Mouse (Mus musculus) thymus, postnatal 4 days (tissue): ENCODE results near the gene Pip4k2c.
A peak's percentile ranks its signal among the peaks of the same experiment; 100 is the strongest.

ENCODE experiments used
- DNase-seq: peaks from one replicate; pipeline ENCODE4 v3.0.0; 2021

Pip4k2c gene

DNA sequence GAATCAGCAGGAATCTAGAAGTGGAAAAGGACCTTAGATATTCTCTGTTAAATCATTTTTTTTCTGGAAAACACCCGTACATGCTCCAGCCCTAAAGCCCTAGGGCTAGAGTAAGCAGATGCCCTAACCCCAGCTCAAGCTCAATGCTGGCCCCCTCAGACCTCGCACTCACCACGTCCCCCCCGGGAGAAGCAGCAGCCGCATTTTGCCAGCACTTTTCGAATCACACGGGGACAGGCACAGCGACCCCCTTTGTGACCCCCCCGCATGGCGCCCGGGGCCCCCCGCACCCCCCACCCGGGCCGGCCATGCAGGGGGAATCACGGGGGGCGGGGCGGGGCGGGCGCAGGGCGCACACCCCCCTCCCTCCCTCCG lies 23.3 kb downstream of the Pip4k2c start:
- no peak for DNase-seq

DNA sequence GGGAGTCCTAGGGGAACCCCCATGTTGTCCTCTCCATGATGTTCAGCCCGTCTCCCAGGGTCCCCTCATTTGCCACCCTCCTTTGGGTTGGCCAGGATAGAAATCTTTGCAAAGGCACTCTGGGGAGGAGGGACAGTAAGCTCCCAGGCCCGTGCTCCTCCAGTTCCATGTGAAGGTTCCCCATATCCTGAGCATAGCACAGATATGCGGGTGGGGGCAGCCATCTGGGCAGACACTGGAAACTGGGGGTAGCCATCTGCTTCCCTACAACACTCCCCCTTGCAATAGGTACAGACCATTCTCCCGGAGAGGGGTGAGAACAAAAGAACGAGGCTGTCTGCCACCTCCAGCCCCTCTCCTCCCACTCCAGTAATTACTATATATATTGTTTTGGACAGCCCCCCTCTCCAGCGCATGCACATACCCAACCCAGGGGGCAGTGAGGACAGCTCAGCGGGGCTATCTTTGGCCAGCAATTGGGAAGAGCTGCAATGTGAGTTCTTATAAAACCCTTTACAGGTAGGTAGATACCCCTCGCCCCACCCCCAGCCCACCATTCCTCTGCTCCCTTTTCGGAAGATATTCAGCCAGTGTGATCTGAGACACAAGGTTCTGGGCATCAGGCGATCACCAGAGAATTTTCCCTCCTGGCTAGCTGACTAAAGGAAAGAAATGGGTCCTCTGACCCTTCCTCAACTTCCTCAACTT lies 23.9 kb downstream of the Pip4k2c start:
- no peak for DNase-seq

DNA sequence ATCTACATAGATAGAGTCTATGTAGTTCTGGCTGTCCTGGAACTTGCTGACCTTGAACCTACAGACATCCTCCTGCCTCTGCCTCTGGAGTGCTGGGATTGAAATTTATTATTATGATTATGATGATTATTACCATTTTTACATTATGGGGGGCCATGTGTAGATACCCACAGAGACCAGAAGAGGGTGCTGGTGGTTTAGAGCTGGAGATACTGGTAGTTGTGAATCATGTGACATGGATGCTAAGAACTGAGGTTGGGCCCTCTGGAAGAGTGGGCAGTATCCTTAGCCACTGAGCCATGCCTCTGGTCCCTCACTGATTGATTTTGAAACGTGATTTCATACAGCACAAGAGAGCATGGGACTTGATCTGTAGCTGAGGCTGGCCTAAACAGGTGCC lies 24.9 kb downstream of the Pip4k2c start:
- DNase-seq, result no peak

DNA sequence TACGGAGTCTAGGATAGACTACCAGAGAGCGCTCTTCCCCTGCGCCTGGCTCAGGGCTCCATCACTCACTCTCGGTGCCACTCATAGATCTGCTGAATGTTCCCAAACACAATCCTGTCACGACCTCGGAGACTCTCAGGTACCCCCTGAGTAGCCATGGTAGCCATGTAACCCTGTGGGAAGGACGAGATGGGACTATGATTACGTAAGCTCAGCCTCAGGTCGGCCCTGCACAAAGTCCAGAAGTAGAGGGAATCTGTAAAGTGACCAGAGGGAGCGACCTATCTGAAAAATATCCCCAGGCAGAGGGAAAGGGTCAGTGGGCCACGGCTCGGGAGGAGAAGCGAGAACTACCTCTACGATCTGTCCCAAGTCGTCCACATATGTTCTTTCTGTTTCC lies 25.9 kb downstream of the Pip4k2c start:
- no peak for DNase-seq

DNA sequence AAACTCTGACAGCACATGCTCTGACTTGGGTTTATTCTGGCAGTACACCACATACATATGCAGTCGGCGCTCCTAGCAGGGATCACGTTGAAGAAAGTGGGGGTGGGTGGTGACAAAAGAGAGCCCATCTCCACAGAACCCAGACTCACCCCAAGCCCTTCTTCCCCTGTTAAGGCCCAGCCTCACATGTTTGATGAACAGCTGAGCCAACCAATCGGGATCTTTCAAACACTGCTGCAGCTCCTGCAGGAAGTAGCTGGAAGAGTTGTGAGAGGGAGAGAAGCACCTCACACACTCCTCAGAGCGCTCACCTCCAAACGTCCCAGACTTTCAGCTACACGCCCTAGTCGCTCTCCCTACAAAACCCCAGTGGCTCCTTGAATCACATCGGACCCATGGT lies 26.3 kb downstream of the Pip4k2c start:
- DNase-seq, result peak; percentile 58

DNA sequence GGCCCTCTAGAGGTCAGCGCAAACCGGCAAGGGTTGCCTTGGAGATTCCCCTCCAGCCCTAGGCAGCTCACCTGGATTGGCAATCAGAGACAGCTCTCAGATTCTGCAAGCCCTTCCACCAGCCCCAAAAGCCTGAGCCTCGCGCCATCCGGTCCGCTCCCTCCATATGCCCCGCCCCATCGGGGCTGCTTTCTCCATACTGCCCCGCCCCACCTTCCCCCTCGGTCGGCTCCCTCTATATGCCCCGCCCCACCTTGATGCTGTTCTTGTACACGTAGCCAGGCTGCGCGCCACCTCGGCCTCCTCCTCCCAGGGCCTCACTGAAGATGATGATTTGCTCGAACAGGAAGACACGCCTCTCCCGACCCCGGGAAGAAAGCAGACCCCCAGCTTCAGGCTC lies 27.6 kb downstream of the Pip4k2c start:
- no peak for DNase-seq

DNA sequence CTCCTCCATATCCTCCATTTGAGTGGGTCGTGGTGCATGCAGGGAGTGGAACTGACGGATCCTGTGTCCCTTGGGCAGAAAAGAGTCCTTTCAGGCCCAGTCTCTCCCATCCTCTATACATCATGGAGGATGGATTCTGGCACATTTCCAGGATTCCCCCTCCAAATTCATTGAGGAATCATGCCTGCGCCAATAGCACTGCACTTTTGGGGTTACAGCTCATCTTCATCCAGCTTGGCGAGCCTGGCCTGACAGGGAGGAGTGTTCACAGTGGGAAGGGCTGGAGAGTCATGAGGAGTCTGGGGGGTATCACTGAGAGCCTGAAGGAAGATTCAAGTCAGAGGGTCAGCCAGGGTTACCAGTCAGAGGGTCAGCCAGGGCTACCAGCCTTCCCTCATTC lies 28.8 kb downstream of the Pip4k2c start:
- DNase-seq, result no peak

DNA sequence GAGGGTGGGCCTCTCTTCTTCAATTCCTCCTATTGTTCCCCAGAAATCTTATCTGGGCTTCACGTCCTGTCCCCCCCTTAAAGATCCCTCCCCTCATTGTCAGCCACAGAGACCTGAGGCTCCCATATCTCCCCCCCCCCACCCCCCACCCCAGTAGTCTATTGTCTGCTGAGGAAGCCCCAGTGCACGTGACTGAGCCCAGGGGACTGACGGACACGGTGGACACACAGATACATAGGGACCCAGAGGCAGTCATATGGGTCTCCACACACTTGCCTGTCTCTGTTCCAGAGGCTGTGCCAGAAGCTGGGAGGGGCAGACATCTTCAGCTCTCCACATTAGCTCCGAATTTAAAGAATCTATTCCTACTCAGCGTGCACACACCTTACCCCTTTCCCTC lies 29.8 kb downstream of the Pip4k2c start:
- DNase-seq, result no peak

DNA sequence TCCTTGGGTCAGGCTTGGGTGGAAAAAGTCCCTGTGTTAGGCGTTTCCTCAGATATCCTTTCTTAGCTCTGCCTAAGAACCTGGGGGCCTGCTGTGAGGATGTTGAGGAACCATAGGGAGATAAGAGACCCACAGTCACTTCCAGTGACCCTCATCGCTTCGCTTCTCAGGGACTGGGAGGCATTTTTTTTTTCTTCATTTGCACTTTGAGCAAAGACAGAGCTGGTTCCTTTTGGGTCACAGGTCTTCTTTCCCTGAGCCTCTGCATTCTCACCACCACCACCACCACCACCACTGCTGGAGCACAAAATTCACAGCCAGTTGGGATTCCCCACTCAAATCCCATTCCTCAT lies 30.7 kb downstream of the Pip4k2c start:
- DNase-seq, result no peak

DNA sequence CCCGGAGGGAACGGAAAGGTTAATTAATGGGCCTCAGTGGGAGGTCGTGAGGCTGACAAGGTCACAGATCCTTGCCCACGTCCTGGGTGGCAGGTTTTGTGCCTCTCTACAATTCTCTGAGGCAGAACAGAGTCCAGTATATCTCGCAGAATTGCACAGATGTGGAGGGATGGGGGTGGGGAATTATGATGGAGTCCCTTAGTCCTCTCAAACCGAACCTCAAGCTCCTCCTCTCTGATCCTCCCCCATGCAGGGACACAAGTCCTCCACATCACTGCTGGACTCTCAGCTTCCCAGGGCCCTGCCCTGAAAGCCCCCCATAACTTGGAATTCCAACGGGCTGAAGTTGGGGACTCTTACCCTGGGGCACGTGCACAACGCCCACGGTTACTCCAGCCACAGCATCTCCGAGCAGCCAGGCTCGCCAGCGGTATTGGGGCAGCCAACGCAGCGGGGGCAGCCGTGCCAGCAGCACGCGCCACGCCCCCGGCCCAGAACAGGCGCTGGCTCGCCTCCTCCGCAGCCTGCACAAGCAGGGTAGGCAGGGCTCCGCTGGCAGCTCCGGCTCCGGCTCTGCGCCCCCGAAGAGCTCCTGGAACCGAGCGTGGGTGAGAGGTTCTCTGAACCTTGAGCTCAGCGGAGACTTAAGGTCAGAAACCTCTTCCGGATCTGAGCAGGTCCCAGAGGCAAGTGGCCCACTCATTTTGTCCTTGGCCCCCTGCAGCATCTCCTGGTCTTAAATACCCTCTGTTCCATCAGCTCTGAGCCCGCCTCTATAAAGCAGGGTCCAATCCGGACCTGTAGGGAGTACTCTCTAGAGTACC lies 31.3 kb downstream of the Pip4k2c start, which contains the start of gene Slc26a10:
Gene Slc26a10 (minus strand): TSS at position 775 of the 824 bp plus-strand sequence.
- DNase-seq, result peak; percentile 56

DNA sequence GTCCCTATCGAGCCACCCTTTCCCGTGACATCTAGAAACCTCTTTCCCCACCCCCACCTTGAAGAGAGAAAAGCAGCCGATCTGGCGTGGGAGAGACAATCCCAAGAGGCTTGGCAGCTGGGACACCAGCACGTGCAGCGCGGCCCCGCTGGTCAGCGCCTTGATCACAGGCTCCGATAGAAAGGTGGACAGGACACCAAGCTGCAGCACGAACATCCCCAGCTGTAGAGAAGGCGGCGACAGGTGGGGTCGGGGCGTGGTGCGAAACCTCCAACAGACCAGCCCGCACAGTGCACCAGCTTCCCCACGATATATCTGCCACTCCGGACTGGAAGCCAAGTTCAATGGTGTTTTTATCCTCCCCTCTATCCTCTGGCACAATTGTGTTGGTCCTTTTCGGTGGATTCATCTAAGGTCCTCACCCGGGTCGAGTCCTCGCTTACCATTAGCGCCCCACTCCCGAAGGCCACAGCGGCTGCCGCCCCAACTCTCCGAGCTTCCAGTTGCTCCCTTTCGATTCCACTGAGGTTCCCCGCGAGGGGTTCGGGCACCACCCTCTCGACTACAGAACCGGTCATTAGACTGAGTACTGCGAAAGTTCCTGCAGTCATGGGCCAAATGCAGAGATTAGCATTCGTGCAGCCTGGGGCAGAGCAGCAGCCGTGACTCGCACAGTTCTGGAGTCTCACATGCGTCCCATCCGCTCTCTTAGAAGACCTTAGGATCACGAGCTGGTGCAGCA lies 32.9 kb downstream of the Pip4k2c start:
- no peak for DNase-seq

DNA sequence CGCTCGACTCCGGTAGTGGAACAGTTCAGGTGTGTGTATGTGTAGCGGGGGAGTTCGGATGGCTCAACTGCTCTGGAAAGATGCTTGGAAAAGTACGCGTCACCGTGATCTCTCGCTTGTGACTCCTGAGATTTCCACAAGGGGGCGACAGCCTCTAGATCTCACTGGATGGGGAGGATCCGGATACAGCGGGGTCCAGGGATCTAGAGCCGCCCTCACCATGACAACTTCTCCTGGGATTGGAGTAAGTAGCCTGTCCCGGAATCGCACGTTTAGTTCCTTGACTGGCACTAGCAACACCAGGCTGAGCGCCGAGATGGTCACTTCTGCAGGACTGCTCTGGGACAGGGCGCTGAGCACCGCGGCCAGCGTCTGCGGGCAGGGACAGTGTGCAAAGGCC lies 33.7 kb downstream of the Pip4k2c start:
- peak; percentile 75 for DNase-seq

DNA sequence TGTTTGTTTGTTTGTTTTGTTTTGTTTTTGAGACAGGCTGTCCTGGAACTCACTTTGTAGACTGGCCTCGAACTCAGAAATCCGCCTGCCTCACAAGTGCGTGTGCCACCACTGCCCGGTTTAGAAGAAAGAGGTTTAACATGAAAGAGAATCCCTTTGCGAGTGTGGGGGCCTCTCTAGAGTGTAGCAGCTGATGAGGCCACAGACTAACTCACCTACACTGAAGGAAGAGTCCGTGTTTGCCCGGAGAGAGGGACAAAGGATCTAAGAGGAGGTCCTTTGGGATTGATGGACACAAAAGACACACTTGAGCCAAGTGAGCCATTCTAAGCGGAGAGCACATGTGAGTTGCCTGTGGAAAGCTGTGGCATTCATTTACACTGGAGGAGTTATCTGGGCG lies 34.1 kb downstream of the Pip4k2c start:
- no peak for DNase-seq

DNA sequence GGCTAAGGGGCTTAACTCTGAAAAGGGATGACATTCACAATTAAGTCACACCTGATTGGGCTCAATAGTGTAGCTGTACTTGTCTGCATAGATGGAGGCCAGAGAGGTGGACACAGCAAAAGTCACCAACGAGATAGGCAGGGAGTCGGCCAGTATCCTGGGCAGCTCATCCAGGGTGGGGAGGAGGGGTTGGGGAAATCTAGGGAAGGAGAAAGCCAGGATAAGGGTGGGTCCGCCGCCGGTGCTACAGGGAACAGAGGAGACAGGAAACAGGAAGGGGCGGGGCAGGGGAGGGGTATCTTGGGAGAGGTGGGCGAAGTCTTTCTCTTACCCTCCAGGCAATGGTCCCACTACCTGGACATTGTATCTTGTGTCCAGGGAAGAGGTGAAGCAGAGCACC lies 34.6 kb downstream of the Pip4k2c start:
- DNase-seq, result no peak

DNA sequence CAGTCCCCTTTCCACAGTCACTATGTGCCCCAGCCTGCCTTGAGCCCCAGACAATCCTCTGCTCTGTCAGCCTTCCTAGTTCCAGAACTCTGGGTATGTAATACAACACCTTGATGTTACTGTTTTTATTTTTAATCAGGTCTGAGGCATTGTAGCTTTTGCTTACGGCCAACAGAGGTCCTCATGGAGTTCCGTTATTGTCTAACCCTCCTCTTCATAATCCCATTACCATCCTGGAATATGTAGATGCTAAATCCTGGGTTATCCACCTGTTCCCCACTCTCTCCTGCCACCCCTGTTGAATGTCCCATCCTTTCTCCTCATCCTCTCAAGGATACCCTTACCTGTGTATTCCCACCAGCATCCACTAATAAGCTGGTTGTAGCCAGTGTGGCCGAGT lies 35.2 kb downstream of the Pip4k2c start:
- DNase-seq, result no peak

DNA sequence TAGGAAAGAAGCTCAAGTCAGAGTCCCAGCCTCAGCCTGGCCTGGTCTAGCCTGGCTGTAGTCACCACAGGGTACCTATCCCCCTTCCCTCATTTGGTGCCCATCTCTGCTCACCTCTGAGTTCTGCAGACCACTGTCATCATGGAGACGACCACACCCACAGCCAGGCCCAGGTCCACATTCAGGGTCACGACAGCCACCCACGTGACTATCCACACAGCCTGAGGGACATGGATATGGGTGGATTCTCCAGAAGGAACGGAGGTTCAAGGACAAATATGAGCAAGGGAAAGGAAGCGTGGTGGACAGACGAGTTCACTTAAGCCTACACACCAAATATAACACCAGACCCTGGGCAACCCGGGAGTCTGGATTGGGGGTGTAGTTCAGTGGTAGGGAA lies 37.2 kb downstream of the Pip4k2c start:
- DNase-seq, result no peak

DNA sequence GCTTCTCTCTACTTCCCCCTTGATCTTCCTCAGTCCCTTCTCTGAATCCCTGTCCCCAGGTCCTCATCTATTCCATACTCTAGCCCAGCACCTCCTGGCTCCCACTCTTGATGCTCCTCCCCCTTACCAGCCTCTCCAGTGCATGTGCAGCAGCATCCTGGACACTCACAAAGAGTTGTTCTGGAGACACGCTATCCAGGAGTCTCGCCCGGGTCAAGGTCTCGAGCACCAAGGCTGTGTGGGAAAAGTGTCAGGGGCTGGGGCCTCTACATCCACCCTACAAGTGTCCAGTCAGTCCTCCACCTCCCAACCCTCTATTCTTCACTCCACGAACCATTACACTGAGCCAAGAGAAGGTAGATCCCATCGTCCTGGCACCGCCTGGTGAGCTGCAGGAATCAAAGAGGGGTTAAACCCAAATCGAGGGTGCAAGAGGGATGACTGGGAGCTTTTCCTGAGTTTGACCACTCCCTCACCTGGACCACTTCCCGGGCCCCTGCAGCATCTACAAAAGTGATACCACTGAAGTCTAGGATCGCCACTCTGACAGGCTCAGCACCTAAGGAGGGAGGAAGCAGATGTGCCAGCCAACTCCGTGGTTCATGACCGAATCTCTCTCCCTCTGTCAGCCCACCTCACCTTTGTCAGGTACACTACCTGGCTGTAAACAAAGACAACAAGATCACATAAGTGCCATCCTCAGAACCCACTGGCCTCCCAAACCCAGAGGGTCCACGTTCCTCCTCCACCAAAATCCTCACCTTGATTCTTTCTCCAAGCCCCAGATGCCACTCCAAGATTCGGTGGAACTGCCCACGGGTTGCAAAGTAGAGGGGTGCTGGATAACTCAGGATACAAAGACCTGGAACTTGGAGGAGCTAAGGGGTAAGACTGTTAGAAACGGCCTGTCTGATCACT lies 38.0 kb downstream of the Pip4k2c start:
- no peak for DNase-seq

DNA sequence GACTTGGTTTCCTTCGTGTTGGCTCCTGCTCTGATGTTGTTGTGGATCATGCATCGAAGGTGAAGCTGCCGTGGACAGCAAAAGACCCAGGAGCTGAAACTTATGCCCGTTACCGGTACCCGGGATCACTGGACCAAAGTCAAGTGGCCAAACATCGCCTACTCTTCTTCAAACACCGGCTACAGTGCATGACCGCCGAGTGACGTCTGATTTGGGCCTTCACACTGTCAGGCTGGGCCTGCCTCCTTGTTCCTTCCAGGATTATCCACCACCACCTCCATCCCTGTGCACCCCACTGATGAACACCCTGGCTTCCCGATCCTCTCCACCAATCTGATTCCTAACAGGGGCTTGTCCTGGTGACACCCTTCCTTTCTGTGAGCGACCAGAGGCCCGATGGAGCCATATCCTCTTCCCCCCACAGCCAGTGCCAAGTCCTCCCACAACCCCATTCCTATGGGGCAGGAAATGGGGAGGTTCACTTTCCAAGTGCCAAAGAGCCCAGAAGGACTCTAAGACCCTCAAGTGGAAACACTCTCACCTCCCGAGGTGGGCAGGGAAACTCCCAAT lies 39.7 kb downstream of the Pip4k2c start:
- DNase-seq, result no peak

DNA sequence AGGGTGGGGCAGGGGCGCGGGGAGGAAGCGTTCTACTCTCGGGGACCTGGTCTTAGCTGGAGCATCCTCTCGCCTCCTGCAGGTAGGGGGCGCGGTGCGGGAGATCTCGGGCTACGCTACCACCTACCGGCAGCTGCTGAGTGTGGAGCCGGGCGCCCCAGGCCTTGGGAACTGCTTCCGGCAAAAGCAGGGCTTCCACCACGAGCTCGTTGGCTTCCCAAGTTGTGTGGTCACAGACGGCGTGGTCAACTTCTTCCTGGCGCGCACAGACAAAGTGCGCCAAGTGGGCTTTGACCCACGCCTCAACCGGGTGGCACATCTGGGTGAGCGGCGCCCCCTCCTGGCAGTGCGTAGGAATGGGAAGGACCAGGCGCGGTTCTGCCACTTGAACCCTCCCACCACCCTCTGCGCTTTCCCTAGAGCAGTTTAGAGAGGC lies 40.5 kb downstream of the Pip4k2c start:
- peak; percentile 95 for DNase-seq

DNA sequence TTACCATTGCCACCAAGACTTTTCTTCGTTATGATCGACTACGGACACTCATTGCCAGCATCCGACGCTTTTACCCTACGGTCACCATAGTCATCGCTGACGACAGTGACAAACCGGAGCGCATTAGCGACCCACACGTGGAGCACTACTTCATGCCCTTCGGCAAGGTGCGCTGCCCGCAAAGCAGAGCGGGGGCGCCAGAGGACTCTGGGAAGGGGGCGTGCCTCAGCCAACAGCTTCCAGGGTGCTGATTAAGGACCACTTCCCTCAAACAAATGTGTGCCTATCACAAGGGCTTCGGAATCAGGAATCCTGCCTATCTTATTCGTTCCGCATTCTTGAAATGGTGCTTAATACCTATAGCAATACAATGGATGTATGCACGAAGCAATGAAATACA lies 41.4 kb downstream of the Pip4k2c start:
- DNase-seq, result peak; percentile 63

DNA sequence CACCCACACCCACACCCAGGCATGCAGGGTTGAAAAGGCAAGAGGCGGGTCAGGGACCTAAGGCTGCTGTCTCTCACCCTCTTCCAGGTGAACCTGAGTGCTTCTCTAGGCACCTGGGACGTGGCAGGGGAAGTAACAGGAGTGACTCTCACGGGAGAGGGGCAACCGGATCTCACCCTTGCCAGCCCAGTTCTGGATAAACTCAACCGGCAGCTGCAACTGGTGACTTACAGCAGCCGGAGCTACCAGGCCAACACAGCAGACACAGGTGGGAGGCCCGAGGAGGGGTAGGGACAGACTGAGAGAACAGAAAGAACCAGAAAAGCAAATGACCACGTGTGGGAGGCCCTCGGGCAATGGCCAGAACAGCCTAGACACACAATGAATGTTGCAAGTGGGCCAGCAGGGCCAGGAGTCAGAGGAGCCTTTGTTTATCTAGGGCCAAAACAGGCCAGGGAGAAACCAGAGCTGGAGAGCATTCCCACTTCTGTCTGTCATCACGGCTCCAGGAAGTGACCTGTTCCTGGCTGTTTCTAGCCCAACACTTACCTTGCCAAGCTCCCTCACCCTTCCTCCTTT lies 43.7 kb downstream of the Pip4k2c start:
- DNase-seq, result no peak
